Mouse (Mus musculus) CH12.LX (cell line): ENCODE data around the gene Gnptg.

Experiments used
- CTCF ChIP-seq, 2 experiments: IDR thresholded peaks in 1 of 2; conservative IDR thresholded peaks in 1 of 2; 2 replicates each; pipeline ENCODE4 v1.5.1; 2011 to 2012; ENCODE audit warnings: low read depth in 2 of 2, low read length in 2 of 2, improper control_type of control experiment in 1 of 2, inconsistent platforms in 1 of 2, mild to moderate bottlenecking in 1 of 2, moderate library complexity in 1 of 2
- ELF1 ChIP-seq: IDR thresholded peaks from 2 replicates; pipeline ENCODE4 v1.6.1; 2014; ENCODE audit warnings: low read depth, mild to moderate bottlenecking, inconsistent platforms, low read length, improper control_type of control experiment
- HCFC1 ChIP-seq: IDR thresholded peaks from 2 replicates; pipeline ENCODE4 v1.6.1; 2012; ENCODE audit warnings: low read depth, mild to moderate bottlenecking, inconsistent platforms, low read length, improper control_type of control experiment
- IRF4 ChIP-seq: IDR thresholded peaks from 2 replicates; pipeline ENCODE4 v1.6.1; 2014; ENCODE audit warnings: low read depth, mild to moderate bottlenecking, inconsistent platforms, low read length, improper control_type of control experiment
- MAFK ChIP-seq: IDR thresholded peaks from 2 replicates; pipeline ENCODE4 v1.6.1; 2011; ENCODE audit warnings: low read length, improper control_type of control experiment; ENCODE audit not compliant: insufficient replicate concordance
- MAZ ChIP-seq: IDR thresholded peaks from 2 replicates; pipeline ENCODE4 v1.6.1; 2012; ENCODE audit warnings: low read depth, mild to moderate bottlenecking, inconsistent platforms, low read length, improper control_type of control experiment, moderate library complexity
- MYC ChIP-seq: IDR thresholded peaks from 2 replicates; pipeline ENCODE4 v1.6.1; 2011; ENCODE audit warnings: low read depth, mild to moderate bottlenecking, improper control_type of control experiment, low read length
- PAX5 ChIP-seq: IDR thresholded peaks from 2 replicates; pipeline ENCODE4 v1.6.1; 2012; ENCODE audit warnings: low read length, inconsistent platforms, mixed read lengths
- POLR2A ChIP-seq: IDR thresholded peaks from 2 replicates; pipeline ENCODE4 v1.6.1; 2011; ENCODE audit warnings: low read depth, mild to moderate bottlenecking, improper control_type of control experiment, low read length
- RAD21 ChIP-seq: IDR thresholded peaks from 2 replicates; pipeline ENCODE4 v1.6.1; 2011; ENCODE audit warnings: low read depth, mild to moderate bottlenecking, low read length, improper control_type of control experiment, moderate library complexity
- TCF12 ChIP-seq: IDR thresholded peaks from 2 replicates; pipeline ENCODE4 v1.6.1; 2014; ENCODE audit warnings: low read depth, mild to moderate bottlenecking, inconsistent platforms, low read length, improper control_type of control experiment
- USF1 ChIP-seq: IDR thresholded peaks from 2 replicates; pipeline ENCODE4 v1.6.1; 2014; ENCODE audit warnings: low read depth, mild to moderate bottlenecking, inconsistent platforms, low read length, improper control_type of control experiment
- ZC3H11A ChIP-seq: IDR thresholded peaks from 2 replicates; pipeline ENCODE4 v1.6.1; 2012; ENCODE audit warnings: low read depth, mild to moderate bottlenecking, inconsistent platforms, low read length, improper control_type of control experiment
- ZMIZ1 ChIP-seq: IDR thresholded peaks from 2 replicates; pipeline ENCODE4 v1.6.1; 2012; ENCODE audit warnings: low read depth, mild to moderate bottlenecking, inconsistent platforms, low read length, improper control_type of control experiment

DNA sequence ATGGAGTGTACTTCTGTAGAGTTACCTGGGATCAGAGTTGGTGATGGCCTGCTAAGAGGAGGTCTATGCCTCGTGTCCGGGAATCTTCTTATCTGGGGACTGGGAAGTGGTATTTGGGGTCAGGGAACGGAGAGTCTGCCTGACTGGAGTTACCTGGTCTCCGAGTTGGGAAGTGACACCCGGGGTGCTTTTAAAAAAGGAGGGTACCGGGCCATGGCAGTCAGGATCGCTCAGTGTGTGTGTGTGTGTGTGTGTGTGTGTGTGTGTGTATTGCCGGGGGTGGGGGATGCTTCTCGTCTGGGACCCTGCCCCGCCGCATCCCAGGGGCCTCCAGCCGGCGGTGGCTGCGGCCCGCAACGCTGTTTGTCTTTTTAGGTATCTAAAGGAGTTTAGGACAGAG, 50.8 kb downstream of the Gnptg start:
- no peak for TF ChIP-seq CTCF (conservative IDR thresholded peaks at IDR 0.05 in 1 of 2, IDR thresholded peaks at IDR 0.05 in 1 of 2; ENCODE audit: low read depth in 2 of 2, low read length in 2 of 2)
- TF ChIP-seq POLR2A, result no peak
- TF ChIP-seq MAZ, result no peak
- no peak for TF ChIP-seq TCF12
- no peak for TF ChIP-seq RAD21
- TF ChIP-seq MYC, result no peak
- no peak for TF ChIP-seq MAFK
- TF ChIP-seq HCFC1, result no peak
- no peak for TF ChIP-seq ZMIZ1
- TF ChIP-seq ELF1, result no peak
- TF ChIP-seq ZC3H11A, result no peak
- TF ChIP-seq IRF4, result no peak
- TF ChIP-seq PAX5, result no peak
- TF ChIP-seq USF1, result no peak
